Mouse (Mus musculus): ENCODE measurements around the gene Grik2. TPM values are rescaled to one million over a fixed set of nuclear protein-coding genes. Genes with fewer than 3 reads are reported as not detected.

Grik2 gene
- total and polyA plus RNA-seq, 2 experiments from 2014 or later = 28.7 to 151 TPM

DNA sequence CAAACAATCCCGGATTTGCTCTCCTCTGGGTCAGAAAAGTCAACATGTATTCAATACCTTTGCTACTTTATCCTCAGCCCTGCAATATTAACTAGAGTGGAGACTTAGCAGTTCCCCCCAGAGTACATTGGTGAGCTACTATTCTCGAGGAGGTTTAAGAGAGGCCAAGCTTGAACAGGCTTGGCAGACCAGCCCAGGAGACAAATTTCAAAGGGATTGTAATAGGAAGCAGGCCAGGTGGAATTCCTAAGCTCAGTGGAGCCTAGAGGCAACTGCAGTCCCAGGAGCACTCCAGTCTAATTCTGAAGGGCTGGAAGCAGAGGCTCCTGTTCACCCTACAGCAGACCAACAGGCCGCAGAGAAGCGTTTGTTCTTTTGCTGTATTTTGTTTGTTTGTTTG is 1.1 kb upstream of the Grik2 start:
- no peak for TF ChIP-seq CTCF (IDR thresholded peaks at IDR 0.05)
- Histone ChIP-seq H3K9ac (replicated peaks; ENCODE audit: low read length, poor library complexity, severe bottlenecking) (no peak overlapping the region), H3K27me3 (ENCODE audit: insufficient read depth, low read length) (no peaks in the 10 kb centered on the region), H3K4me1 (ENCODE audit: insufficient read depth, low read length) (peaks cover 12% of the 10 kb centered on the region; the same call in 1 of the 2 replicates), H3K4me2 (ENCODE audit: low read depth, low read length, poor library complexity, severe bottlenecking) (peak overlapping the region; percentile 52), H3K4me3 (ENCODE audit: low read depth, low read length) (peak overlapping the region; percentile 87), H3K9me3 (ENCODE audit: low read length) (no peaks in the 10 kb centered on the region), H3K36me3 (ENCODE audit: insufficient read depth, low read length) (no peaks in the 10 kb centered on the region), H3K27ac (ENCODE audit: low read depth, low read length) (no peak overlapping the region)
- WGBS = 47% methylated on average over 4 of the region's 4 CpGs
- ATAC-seq (ENCODE audit: low FRiP score) = no peak
- DNase-seq (ENCODE audit: low spot score) = no peak

DNA sequence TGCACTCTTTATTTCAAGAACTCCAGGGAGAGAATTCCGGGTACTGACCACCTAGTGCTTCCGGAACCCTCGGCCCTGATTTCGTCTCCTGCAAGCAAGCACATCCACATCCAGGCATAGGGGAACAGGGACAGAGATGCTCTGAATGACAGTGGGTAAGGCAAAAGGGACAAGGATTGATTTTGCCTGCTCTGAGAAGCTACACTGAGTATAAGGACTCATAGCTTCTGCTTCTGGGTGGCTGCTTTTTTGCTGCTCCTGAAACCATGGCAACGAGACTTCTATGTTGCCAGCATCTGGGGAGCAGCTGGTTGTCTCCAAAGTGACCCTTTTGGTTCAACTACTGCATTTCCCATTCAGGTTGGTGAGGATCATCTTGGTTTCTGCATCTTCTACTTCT is 348 bp upstream of the Grik2 start:
- Histone ChIP-seq H3K4me3 (ENCODE audit: low read depth, low read length) (peak overlapping the region; percentile 87), H3K36me3 (ENCODE audit: insufficient read depth, low read length) (no peaks in the 10 kb centered on the region), H3K27ac (ENCODE audit: low read depth, low read length) (peak overlapping the region; percentile 79), H3K9me3 (ENCODE audit: low read length) (no peaks in the 10 kb centered on the region), H3K27me3 (ENCODE audit: insufficient read depth, low read length) (no peaks in the 10 kb centered on the region), H3K9ac (replicated peaks; ENCODE audit: low read length, poor library complexity, severe bottlenecking) (peak overlapping the region; percentile 85), H3K4me1 (ENCODE audit: insufficient read depth, low read length) (peaks cover 12% of the 10 kb centered on the region; the same call in 1 of the 2 replicates), H3K4me2 (ENCODE audit: low read depth, low read length, poor library complexity, severe bottlenecking) (peak overlapping the region; percentile 52)
- peak; percentile 25 for ATAC-seq (ENCODE audit: low FRiP score)
- DNase-seq (ENCODE audit: low spot score) = peak; percentile 46
- 5% methylated on average over 5 of the region's 5 CpGs for WGBS
- TF ChIP-seq CTCF (IDR thresholded peaks at IDR 0.05) = no peak

DNA sequence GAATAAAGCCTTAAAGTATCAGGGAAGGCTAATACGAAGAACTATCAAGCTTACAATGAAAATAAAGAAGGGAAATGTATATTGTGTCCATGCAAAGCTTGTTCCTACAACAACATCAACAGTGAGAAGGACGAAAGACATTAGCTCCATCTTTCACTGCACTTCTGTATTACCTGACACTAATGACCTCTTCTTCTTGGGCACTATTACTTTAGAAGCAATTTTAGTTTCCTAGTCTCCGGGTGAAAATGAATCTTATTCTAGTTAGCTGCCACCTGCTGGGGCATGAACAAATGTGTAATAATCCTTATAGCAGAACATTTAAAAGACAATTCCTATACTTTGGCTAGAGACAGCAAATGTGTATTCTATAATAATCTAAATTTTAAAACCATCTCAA is 1.9 kb downstream of the Grik2 start:
- Histone ChIP-seq H3K4me1 (ENCODE audit: insufficient read depth, low read length) (peaks cover 12% of the 10 kb centered on the region; the same call in 1 of the 2 replicates), H3K9ac (replicated peaks; ENCODE audit: low read length, poor library complexity, severe bottlenecking) (peak overlapping the region; percentile 13), H3K36me3 (ENCODE audit: insufficient read depth, low read length) (no peaks in the 10 kb centered on the region), H3K4me3 (ENCODE audit: low read depth, low read length) (peak overlapping the region; percentile 87), H3K27ac (ENCODE audit: low read depth, low read length) (peak overlapping the region; percentile 12), H3K27me3 (ENCODE audit: insufficient read depth, low read length) (no peaks in the 10 kb centered on the region), H3K4me2 (ENCODE audit: low read depth, low read length, poor library complexity, severe bottlenecking) (peak overlapping the region; percentile 52), H3K9me3 (ENCODE audit: low read length) (no peaks in the 10 kb centered on the region)
- DNase-seq (ENCODE audit: low spot score) (peak; percentile 21), ATAC-seq (ENCODE audit: low FRiP score) (no peak)
- 37% methylated on average over 3 of the region's 3 CpGs for WGBS
- peak; percentile 49 for TF ChIP-seq CTCF (IDR thresholded peaks at IDR 0.05)

DNA sequence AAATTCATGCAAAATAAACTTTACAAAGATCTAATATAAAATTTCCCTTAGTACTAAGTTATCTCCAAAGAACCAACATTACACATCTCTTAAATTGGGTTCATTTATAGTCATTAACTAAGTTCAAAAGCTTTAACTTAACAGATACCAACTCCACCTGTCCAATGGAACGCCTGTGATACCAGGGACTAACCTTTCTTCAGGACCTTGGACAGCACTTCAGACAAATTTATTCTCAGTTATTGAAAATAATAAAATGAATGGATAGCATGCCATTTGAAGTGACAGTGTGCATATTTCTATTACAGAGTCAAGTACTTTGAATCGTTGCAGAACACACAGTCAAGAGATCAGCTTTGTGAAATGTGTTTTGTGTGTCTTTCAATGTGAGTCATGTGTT is 3.1 kb downstream of the Grik2 start:
- Histone ChIP-seq H3K4me2 (ENCODE audit: low read depth, low read length, poor library complexity, severe bottlenecking) (peak overlapping the region; percentile 49), H3K4me1 (ENCODE audit: insufficient read depth, low read length) (peaks cover 9% of the 10 kb centered on the region), H3K36me3 (ENCODE audit: insufficient read depth, low read length) (no peaks in the 10 kb centered on the region), H3K4me3 (ENCODE audit: low read depth, low read length) (peak overlapping the region; percentile 87), H3K27me3 (ENCODE audit: insufficient read depth, low read length) (no peaks in the 10 kb centered on the region), H3K27ac (ENCODE audit: low read depth, low read length) (no peak overlapping the region), H3K9ac (replicated peaks; ENCODE audit: low read length, poor library complexity, severe bottlenecking) (peak overlapping the region; percentile 34), H3K9me3 (ENCODE audit: low read length) (no peaks in the 10 kb centered on the region)
- ATAC-seq (ENCODE audit: low FRiP score) = no peak
- DNase-seq (ENCODE audit: low spot score) = peak; percentile 9
- WGBS = 42% methylated on average over 2 of the region's 2 CpGs
- TF ChIP-seq CTCF (IDR thresholded peaks at IDR 0.05) = no peak

DNA sequence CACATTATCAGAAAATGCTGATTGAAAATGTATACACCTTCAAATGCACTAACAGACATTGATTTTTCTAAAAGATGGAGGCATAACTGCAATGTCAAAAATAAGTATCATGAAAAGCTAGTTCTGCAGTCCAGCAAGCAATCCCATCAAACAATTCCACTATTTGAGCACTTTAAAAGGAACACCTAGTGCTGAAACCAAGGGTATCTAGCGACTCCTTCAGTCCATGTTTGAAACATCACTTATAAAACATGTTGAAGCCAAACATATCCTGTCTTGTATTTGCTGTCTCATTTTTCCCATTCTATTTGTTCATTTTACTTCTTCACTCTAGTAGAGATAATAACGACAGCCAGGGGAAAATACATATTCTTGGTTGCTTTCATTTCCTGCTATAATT is 3.7 kb downstream of the Grik2 start:
- Histone ChIP-seq H3K9me3 (ENCODE audit: low read length) (no peaks in the 10 kb centered on the region), H3K4me1 (ENCODE audit: insufficient read depth, low read length) (peaks cover 6% of the 10 kb centered on the region; the same call in 1 of the 2 replicates), H3K27ac (ENCODE audit: low read depth, low read length) (no peak overlapping the region), H3K36me3 (ENCODE audit: insufficient read depth, low read length) (no peaks in the 10 kb centered on the region), H3K27me3 (ENCODE audit: insufficient read depth, low read length) (no peaks in the 10 kb centered on the region), H3K9ac (replicated peaks; ENCODE audit: low read length, poor library complexity, severe bottlenecking) (no peak overlapping the region), H3K4me3 (ENCODE audit: low read depth, low read length) (peak overlapping the region; percentile 87), H3K4me2 (ENCODE audit: low read depth, low read length, poor library complexity, severe bottlenecking) (peak overlapping the region; percentile 49)
- WGBS = 9% methylated on average over 2 of the region's 2 CpGs
- TF ChIP-seq CTCF (IDR thresholded peaks at IDR 0.05) = peak; percentile 88
- ATAC-seq (ENCODE audit: low FRiP score) = no peak
- DNase-seq (ENCODE audit: low spot score) = peak; percentile 87

DNA sequence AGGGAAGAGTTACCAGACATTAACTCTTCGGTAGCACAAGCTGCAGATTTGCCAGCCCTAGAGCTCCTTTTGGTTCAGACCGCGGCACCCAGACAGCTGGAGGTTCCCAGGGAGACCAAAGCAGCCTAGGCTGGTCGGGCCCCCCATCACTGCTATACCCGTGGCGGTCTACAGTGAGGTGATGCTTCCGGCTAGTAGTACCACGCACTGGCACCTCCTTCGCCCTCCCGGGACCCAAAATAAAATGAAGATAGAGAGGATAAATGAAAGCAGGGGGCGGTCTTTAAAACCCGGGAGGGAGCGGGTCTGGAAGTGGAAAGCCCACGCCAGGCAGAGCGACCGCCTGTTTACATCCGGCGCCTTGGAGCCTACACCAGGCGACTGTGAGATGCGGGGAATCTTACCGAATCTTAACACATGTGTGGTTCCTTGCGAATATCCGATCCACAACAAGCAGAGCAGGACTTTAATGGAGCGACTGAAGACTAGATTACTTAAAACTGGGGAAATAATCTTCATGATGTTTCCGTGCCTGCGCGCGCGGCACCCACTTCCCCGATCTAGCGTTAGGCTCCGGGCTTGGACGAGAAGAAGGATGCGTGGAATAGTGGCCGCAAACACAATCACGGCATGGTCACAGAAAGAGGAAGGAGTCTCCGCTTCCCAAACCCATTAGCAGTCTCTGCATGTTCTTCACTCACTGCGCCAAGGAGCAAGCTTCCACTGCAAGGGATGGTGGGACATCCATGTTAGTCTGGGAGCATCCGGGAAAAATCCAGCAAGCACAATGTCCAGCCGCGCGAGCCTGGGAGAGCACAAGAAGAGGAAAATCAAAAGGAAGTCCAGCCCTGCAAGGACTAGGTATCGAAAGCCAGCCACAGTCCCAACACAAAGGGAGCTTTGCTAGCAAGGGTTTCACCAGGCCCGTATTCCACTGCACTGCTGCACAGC is 5.5 kb downstream of the Grik2 start:
- H3K4me1 ChIP-seq (ENCODE audit: insufficient read depth, low read length) = peaks cover 4% of the 10 kb centered on the region; the same call in 1 of the 2 replicates
- under 1% methylated on average over 44 of the region's 44 CpGs for WGBS
- peak overlapping the region; percentile 84 for H3K27ac ChIP-seq (ENCODE audit: low read depth, low read length)
- TF ChIP-seq CTCF (IDR thresholded peaks at IDR 0.05) = no peak; the same call in 1 of the 2 replicates
- peak overlapping the region; percentile 66 for H3K4me2 ChIP-seq (ENCODE audit: low read depth, low read length, poor library complexity, severe bottlenecking)
- DNase-seq (ENCODE audit: low spot score) = peak; percentile 63
- H3K36me3 ChIP-seq (ENCODE audit: insufficient read depth, low read length) = no peaks in the 10 kb centered on the region
- ATAC-seq (ENCODE audit: low FRiP score) = peak; percentile 75
- peak overlapping the region; percentile 42 for H3K4me3 ChIP-seq (ENCODE audit: low read depth, low read length)
- H3K27me3 ChIP-seq (ENCODE audit: insufficient read depth, low read length) = no peaks in the 10 kb centered on the region
- H3K9me3 ChIP-seq (ENCODE audit: low read length) = no peaks in the 10 kb centered on the region
- peak overlapping the region; percentile 73 for H3K9ac ChIP-seq (replicated peaks; ENCODE audit: low read length, poor library complexity, severe bottlenecking)

Data from midbrain, postnatal 0 days (tissue).